Mouse (Mus musculus) lung, postnatal 0 days (tissue): ENCODE results near the gene Cep97. TPM values are rescaled to one million over a fixed set of nuclear protein-coding genes. Genes with fewer than 3 reads are reported as not detected.

Experiments
- ATAC-seq: fragments of 200-750 bp; cut with Nextera tagmentation; 2 replicates; pipeline ENCODE4 v1.8.0; 2017; ENCODE audit warnings: moderate library complexity
- DNase-seq: peaks from one replicate; pipeline ENCODE4 v3.0.0-alpha.2; 2016; ENCODE audit warnings: low spot score
- H3K27ac ChIP-seq: fragments of 300-500 bp; sonication (generic); 2 replicates; pipeline ENCODE4 v1.5.1; 2014; ENCODE audit warnings: antibody characterized with exemption, mild to moderate bottlenecking, low read length, mixed read lengths
- H3K27me3 ChIP-seq: fragments of 300-500 bp; sonication (generic); replicated peaks from 2 replicates; pipeline ENCODE4 v1.6.1; 2014; ENCODE audit warnings: low read length, mixed read lengths; ENCODE audit not compliant: insufficient read depth
- H3K36me3 ChIP-seq: fragments of 300-500 bp; sonication (generic); 2 replicates; pipeline ENCODE4 v1.6.1; 2014; ENCODE audit warnings: low read length, mixed read lengths; ENCODE audit not compliant: insufficient read depth
- H3K4me1 ChIP-seq: fragments of 300-500 bp; sonication (generic); 2 replicates; pipeline ENCODE4 v1.6.1; 2014; ENCODE audit warnings: antibody characterized with exemption, low read depth, low read length, mixed read lengths; ENCODE audit not compliant: insufficient read depth
- H3K4me2 ChIP-seq: fragments of 300-500 bp; sonication (generic); replicated peaks from 2 replicates; pipeline ENCODE4 v1.6.1; 2014; ENCODE audit warnings: low read depth, mild to moderate bottlenecking, low read length, moderate library complexity, mixed read lengths
- H3K4me3 ChIP-seq: fragments of 300-500 bp; sonication (generic); 2 replicates; pipeline ENCODE4 v1.5.1; 2014; ENCODE audit warnings: low read depth, low read length
- H3K9ac ChIP-seq: fragments of 300-500 bp; sonication (generic); replicated peaks from 2 replicates; pipeline ENCODE4 v1.6.1; 2014; ENCODE audit warnings: low read depth, mild to moderate bottlenecking
- H3K9me3 ChIP-seq: fragments of 300-500 bp; sonication (generic); 2 replicates; pipeline ENCODE4 v1.6.1; 2016; ENCODE audit warnings: low read length, mixed read lengths
- CTCF ChIP-seq: IDR thresholded peaks from 2 replicates; pipeline ENCODE4 v1.5.1; 2016; ENCODE audit warnings: antibody characterized with exemption, mild to moderate bottlenecking
- EP300 ChIP-seq: IDR thresholded peaks from 2 replicates; pipeline ENCODE4 v1.6.1; 2016; ENCODE audit warnings: antibody characterized with exemption, mild to moderate bottlenecking, control low read depth
- WGBS: fragments of 180-500 bp; shearing (Covaris S2); extraction: QIAGEN DNeasy Blood & Tissue Kit; methylation state at CpG from one replicate; pipeline ENCODE4 v1.1.7; 2014; 5-methylcytosine and 5-hydroxymethylcytosine counted together
- polyA plus RNA-seq: library from polyadenylated mRNA; unstranded; fragments of >200 nt; fragmentation: Nextera tagmentation; extraction: Ambion mirVana; gene quantifications from 2 replicates; pipeline ENCODE4 v1.2.1, GENCODE M21; 2015

Cep97 gene
- polyA plus RNA-seq, 1 experiment from 2014 or later: 3.8 TPM

DNA sequence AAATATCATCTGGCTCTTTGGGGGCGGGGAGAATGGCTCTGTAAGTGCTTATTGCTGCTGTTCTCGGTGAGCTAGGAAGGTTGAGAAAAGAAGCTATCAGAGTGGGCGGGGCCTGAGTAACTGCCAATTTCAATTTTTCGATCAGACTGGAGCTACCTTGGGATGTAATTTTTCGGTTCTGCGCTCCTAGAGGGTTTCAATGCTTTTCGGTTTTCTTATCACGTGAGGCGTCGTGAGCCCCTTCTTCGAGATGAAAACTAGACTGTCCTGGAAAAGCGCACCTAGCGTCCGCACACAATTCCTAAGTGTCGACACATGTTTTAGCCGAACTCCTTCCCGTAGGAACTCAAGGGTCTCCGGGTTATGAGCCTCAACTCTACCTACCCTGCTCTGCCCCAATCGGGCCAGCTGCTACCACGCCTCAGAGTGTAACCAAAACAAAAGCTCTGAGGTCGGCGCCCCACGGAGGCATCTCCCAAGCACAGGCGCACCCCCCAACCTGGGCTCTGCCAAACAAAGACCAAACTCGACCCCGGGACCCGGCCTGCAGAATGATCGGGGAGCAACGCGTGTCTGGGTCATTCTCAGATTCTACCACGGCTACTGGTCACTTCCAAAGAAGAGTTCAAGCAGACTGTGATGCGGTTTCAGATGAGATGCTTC lies 843 bp downstream of the Cep97 start:
- Histone ChIP-seq H3K27me3 (no peaks in the 10 kb centered on the region), H3K36me3 (no peaks in the 10 kb centered on the region), H3K9ac (peak overlapping the region; percentile 56), H3K4me3 (peak overlapping the region; percentile 77), H3K4me2 (peak overlapping the region; percentile 81), H3K9me3 (no peaks in the 10 kb centered on the region), H3K27ac (no peak overlapping the region), H3K4me1 (no peaks in the 10 kb centered on the region)
- ATAC-seq (peak; percentile 18), DNase-seq (peak; percentile 30)
- TF ChIP-seq EP300: no peak
- no peak for TF ChIP-seq CTCF
- WGBS: 2% methylated on average over 32 of the region's 32 CpGs

GRCm38 (mm10) chr16:55924010-55924409 lies 10.6 kb downstream of the Cep97 start:
- no peak for ATAC-seq
- H3K9ac ChIP-seq: no peak overlapping the region
- no peak for DNase-seq
- no peak overlapping the region for H3K27ac ChIP-seq
- TF ChIP-seq CTCF (no peak), EP300 (no peak)
- no peak overlapping the region for H3K4me2 ChIP-seq
- no peak overlapping the region for H3K4me3 ChIP-seq
- H3K27me3 ChIP-seq: no peaks in the 10 kb centered on the region
- H3K4me1 ChIP-seq: no peaks in the 10 kb centered on the region
- H3K36me3 ChIP-seq: no peaks in the 10 kb centered on the region
- no peaks in the 10 kb centered on the region for H3K9me3 ChIP-seq
- 90% methylated on average over 4 of the region's 4 CpGs for WGBS

DNA sequence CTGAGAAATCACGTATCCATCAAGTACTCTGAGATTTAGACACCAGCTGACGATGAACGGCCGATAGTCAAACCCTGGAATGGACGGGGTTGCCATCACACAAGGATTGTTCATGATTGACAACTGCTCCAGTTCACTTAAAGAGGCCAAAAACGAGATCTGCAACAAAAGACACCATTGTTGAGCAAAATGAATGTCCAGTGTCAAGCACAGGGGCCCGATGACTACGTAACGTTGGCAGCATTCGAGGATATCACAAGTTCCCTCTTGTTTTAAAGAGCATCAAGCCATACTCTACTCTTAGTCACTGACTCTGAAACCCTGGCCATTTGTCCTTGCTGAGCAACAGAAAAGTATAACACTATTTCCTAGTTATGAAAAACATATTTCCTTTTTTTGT lies 12.6 kb downstream of the Cep97 start:
- H3K4me1 ChIP-seq: no peaks in the 10 kb centered on the region
- no peaks in the 10 kb centered on the region for H3K36me3 ChIP-seq
- ATAC-seq (no peak), DNase-seq (no peak)
- H3K27me3 ChIP-seq: no peaks in the 10 kb centered on the region
- no peak overlapping the region for H3K4me3 ChIP-seq
- WGBS: 89% methylated on average over 10 of the region's 10 CpGs
- TF ChIP-seq EP300: no peak
- no peak for TF ChIP-seq CTCF
- H3K27ac ChIP-seq: no peak overlapping the region
- H3K9me3 ChIP-seq: no peaks in the 10 kb centered on the region
- H3K4me2 ChIP-seq: no peak overlapping the region
- H3K9ac ChIP-seq: no peak overlapping the region

DNA sequence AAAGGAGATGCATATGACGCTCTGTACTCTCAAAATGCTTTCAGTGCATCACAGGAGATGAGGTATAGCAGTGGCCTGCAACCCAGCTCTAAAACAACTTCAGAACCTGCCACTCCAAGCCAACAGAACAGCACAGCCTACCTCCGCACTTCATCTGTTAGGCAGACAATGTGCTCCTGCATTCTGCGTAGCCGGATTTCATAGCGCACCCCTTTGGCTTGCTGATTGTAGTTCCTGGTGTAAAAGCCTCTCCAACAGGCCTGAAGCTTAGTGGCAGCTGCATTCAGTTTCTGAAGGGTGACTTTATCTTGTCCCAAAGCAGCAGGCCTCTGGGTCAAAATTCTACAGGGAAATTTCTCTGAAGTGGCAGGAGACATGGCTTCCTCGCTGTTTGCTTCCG lies 19.9 kb downstream of the Cep97 start:
- H3K9me3 ChIP-seq: no peaks in the 10 kb centered on the region
- no peak overlapping the region for H3K4me2 ChIP-seq
- no peak overlapping the region for H3K9ac ChIP-seq
- H3K4me3 ChIP-seq: no peak overlapping the region
- DNase-seq (no peak), ATAC-seq (no peak)
- H3K27me3 ChIP-seq: no peaks in the 10 kb centered on the region
- TF ChIP-seq CTCF (no peak), EP300 (no peak)
- H3K36me3 ChIP-seq: no peaks in the 10 kb centered on the region
- H3K27ac ChIP-seq: no peak overlapping the region
- no peaks in the 10 kb centered on the region for H3K4me1 ChIP-seq
- 93% methylated on average over 7 of the region's 7 CpGs for WGBS

- no peak overlapping the region for H3K27ac ChIP-seq
- H3K27me3 ChIP-seq: no peaks in the 10 kb centered on the region
- no peak overlapping the region for H3K9ac ChIP-seq
- no peaks in the 10 kb centered on the region for H3K36me3 ChIP-seq
- no peak overlapping the region for H3K4me3 ChIP-seq
- DNase-seq (no peak), ATAC-seq (no peak)
- H3K9me3 ChIP-seq: no peaks in the 10 kb centered on the region
- no peak for TF ChIP-seq EP300
- WGBS: 84% methylated on average over 10 of the region's 10 CpGs
- no peak overlapping the region for H3K4me2 ChIP-seq
- no peaks in the 10 kb centered on the region for H3K4me1 ChIP-seq
These were observed 24.4 kb downstream of the Cep97 start for GRCm38 (mm10) chr16:55910208-55910793.

- WGBS: 84% methylated on average over 5 of the region's 5 CpGs
- H3K27ac ChIP-seq: no peak overlapping the region
- no peaks in the 10 kb centered on the region for H3K27me3 ChIP-seq
- H3K4me2 ChIP-seq: no peak overlapping the region
- no peak for DNase-seq
- no peaks in the 10 kb centered on the region for H3K36me3 ChIP-seq
- H3K4me1 ChIP-seq: no peaks in the 10 kb centered on the region
- ATAC-seq: no peak
- H3K9ac ChIP-seq: no peak overlapping the region
- TF ChIP-seq EP300 (no peak), CTCF (no peak)
- H3K4me3 ChIP-seq: no peak overlapping the region
- H3K9me3 ChIP-seq: no peaks in the 10 kb centered on the region
These were observed 27.6 kb downstream of the Cep97 start for GRCm38 (mm10) chr16:55906928-55907679.
